Mouse (Mus musculus) liver, adult 2 months (tissue): Measurements from ENCODE around the gene Uqcr11.

ENCODE experiments used
- CTCF ChIP-seq: fragments of 200-500 bp; IDR thresholded peaks from 2 replicates; pipeline ENCODE4 v1.5.1; 2011; ENCODE audit warnings: low read depth, low read length, control low read depth
- POLR2A ChIP-seq: fragments of 200-500 bp; IDR thresholded peaks from 2 replicates; pipeline ENCODE4 v1.6.1; 2011; ENCODE audit warnings: low read length, control low read depth; ENCODE audit not compliant: insufficient read depth; ENCODE audit errors: extremely low read depth

- TF ChIP-seq POLR2A (no peak), CTCF (no peak)
These were observed 14.1 kb upstream of the Uqcr11 start for GRCm38 (mm10) chr10:80420729-80421128.
